ENCODE assay signal across 17 mouse cellular contexts in the genomic region with DNA sequence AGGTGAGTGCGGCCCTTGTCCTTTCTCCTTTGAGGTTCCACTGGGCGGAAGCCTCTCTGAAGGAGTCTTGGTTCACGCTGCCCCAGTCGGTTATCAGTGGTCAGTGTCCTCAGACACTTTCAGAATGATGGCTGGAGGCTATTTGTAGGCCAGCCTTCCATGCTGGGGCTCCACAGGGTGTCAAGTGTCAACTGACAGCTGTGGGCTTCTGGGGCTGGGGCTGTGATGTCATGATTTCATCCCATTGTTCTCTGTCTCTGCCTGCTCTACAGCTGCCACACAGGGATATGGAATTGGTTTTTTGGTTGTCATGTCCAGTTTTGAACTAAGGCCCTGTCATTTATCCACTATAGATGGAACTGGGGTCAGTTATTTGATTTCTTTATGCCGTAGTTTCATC.
"Had no signal": no experiment of that assay in that cellular context is flagged by ENCODE, and none has a peak within 500 bp of the region (broad histone marks: within the 10 kb centered on the region; RNA-seq: fewer than 3 reads in every experiment).

No protein-coding gene starts in this region.

- H3K4me1 ChIP-seq: limb, embryonic 12.5 days; liver, embryonic 15.5 days; neural tube, embryonic 15.5 days; stomach, embryonic 15.5 days had no signal

- H3K4me3 ChIP-seq: limb, embryonic 12.5 days; liver, embryonic 15.5 days; midbrain, embryonic 12.5 days; neural tube, embryonic 15.5 days; stomach, embryonic 15.5 days had no signal

- H3K27me3 ChIP-seq: limb, embryonic 12.5 days; liver, embryonic 15.5 days; midbrain, embryonic 12.5 days; neural tube, embryonic 15.5 days; stomach, embryonic 15.5 days had no signal

- H3K36me3 ChIP-seq: limb, embryonic 12.5 days; liver, embryonic 15.5 days; stomach, embryonic 15.5 days had no signal

- H3K9ac ChIP-seq: limb, embryonic 12.5 days; liver, embryonic 15.5 days; midbrain, embryonic 12.5 days; neural tube, embryonic 15.5 days; stomach, embryonic 15.5 days had no signal

- H3K9me3 ChIP-seq: limb, embryonic 12.5 days; liver, embryonic 15.5 days; midbrain, embryonic 12.5 days; neural tube, embryonic 15.5 days; stomach, embryonic 15.5 days had no signal

- DNase-seq: kidney, adult 2 months; layer of hippocampus, postnatal 36 days; lung, adult 2 months; lung, postnatal 10 days; lung, postnatal 4 days; right cerebral cortex, postnatal 4 days; spleen, adult 18-20 months; thymus, adult 2 months; thymus, postnatal 25 days had no signal

- H3K4me2 ChIP-seq: limb, embryonic 12.5 days; liver, embryonic 11.5 days; liver, embryonic 15.5 days; midbrain, embryonic 12.5 days; neural tube, embryonic 15.5 days; stomach, embryonic 15.5 days had no signal

- ATAC-seq: intestine, embryonic 16.5 days; midbrain, embryonic 16.5 days had no signal

- H3K27ac ChIP-seq: limb, embryonic 12.5 days; liver, embryonic 15.5 days; midbrain, embryonic 12.5 days; neural tube, embryonic 15.5 days; stomach, embryonic 15.5 days had no signal
